Mouse (Mus musculus): ENCODE results near the gene Tmem140. TPM values are rescaled to one million over a fixed set of nuclear protein-coding genes. Genes with fewer than 3 reads are reported as not detected.

Gene Tmem140
- 2.4 TPM for polyA plus RNA-seq (2015; fragmentation: Illumina TruSeq; extraction: RNeasy Lipid Tissue Mini Kit (QIAGEN cat#74804); ENCODE audit: low read depth, low replicate concordance)

GRCm38 (mm10) chr6:34862791-34863403 is at the start of gene Tmem140:
Gene Tmem140 (plus strand): TSS chr6:34863146.

GRCm38 (mm10) chr6:34877509-34878321 is 14.8 kb downstream of the Tmem140 start, which contains the start of gene Cyren:
Gene Cyren (minus strand): TSS chr6:34878060.

GRCm38 (mm10) chr6:34910371-34911219 is 47.6 kb downstream of the Tmem140 start, which contains the start of gene Wdr91:
Gene Wdr91 (minus strand): TSS chr6:34910876.

GRCm38 (mm10) chr6:34919956-34920355 is 57.0 kb downstream of the Tmem140 start, which contains the start of gene Stra8:
Gene Stra8 (plus strand): TSS chr6:34920163.

Other genes with a start within 250 kb of the Tmem140 start
- gene Agbl3, start 82.7 kb upstream of the Tmem140 start, polyA plus RNA-seq (2015; fragmentation: Illumina TruSeq; extraction: RNeasy Lipid Tissue Mini Kit (QIAGEN cat#74804); ENCODE audit: low read depth, low replicate concordance): 18.8 TPM
- gene Cyren, start 14.9 kb downstream of the Tmem140 start, polyA plus RNA-seq (2015; fragmentation: Illumina TruSeq; extraction: RNeasy Lipid Tissue Mini Kit (QIAGEN cat#74804); ENCODE audit: low read depth, low replicate concordance): 6.1 TPM
- gene Wdr91, start 47.7 kb downstream of the Tmem140 start, polyA plus RNA-seq (2015; fragmentation: Illumina TruSeq; extraction: RNeasy Lipid Tissue Mini Kit (QIAGEN cat#74804); ENCODE audit: low read depth, low replicate concordance): 25.8 TPM
- gene Stra8, start 57.0 kb downstream of the Tmem140 start, polyA plus RNA-seq (2015; fragmentation: Illumina TruSeq; extraction: RNeasy Lipid Tissue Mini Kit (QIAGEN cat#74804); ENCODE audit: low read depth, low replicate concordance): not detected
- gene Slc23a4, start 125.3 kb downstream of the Tmem140 start, polyA plus RNA-seq (2015; fragmentation: Illumina TruSeq; extraction: RNeasy Lipid Tissue Mini Kit (QIAGEN cat#74804); ENCODE audit: low read depth, low replicate concordance): 0.21 TPM